Mouse (Mus musculus): Measurements from ENCODE around the gene Fut9.

The Fut9 gene

GRCm38 (mm10) chr4:25658792-25659191 lies 141.3 kb downstream of the Fut9 start:
- in situ Hi-C loops (cut with MboI; ENCODE audit: low pct_unique_long_range_greater_than_20kb in 1 of 2, low sequenced_read_pairs in 2 of 2, unreplicated experiment in 1 of 2): no loop called here

DNA sequence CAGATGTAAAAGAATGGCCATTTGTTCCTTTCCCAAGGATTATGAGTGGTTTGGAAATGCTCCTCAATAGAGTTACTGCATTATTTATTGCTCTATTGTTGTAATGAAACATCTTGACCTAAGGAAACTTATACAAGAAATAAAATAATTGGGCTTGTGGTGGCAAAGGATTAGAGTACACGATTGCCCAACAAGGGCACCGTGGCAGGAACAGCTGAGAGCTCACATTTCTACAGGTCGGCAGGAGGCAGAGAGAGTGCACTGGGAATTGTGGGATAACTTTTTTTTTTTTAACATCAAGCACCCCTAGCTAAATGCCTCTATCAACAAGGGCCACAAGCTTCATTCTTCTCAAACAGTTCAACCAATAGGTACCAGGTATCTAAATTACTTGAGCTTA lies 148.1 kb downstream of the Fut9 start:
- in situ Hi-C loops (cut with MboI; ENCODE audit: low pct_unique_long_range_greater_than_20kb in 1 of 2, low sequenced_read_pairs in 2 of 2, unreplicated experiment in 1 of 2): no loop called here

GRCm38 (mm10) chr4:25648107-25648506 lies 151.9 kb downstream of the Fut9 start:
- in situ Hi-C loops (cut with MboI; ENCODE audit: low pct_unique_long_range_greater_than_20kb in 1 of 2, low sequenced_read_pairs in 2 of 2, unreplicated experiment in 1 of 2): no loop called here

DNA sequence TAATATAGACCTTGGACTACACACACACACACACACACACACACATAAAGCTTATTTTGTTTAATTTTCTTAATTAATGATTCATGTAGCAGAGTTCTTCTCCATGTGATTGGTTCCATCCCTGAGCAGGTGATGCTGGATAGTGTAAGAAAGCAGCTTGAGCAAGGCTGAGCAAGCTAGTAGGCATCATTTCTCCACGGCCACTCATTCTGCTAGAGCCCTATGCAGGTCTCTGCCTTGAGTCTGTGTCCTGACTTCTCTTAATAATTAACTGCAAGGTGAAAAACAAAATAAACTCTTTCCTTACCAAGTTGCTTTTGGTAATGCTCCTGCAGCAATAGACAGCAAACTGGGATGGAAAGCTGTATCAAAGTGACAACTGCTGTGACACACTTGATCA lies 152.5 kb downstream of the Fut9 start:
- in situ Hi-C loops (cut with MboI; ENCODE audit: low pct_unique_long_range_greater_than_20kb in 1 of 2, low sequenced_read_pairs in 2 of 2, unreplicated experiment in 1 of 2): no loop called here

- in situ Hi-C loops (cut with MboI; ENCODE audit: low pct_unique_long_range_greater_than_20kb in 1 of 2, low sequenced_read_pairs in 2 of 2, unreplicated experiment in 1 of 2): no loop called here
Measured at GRCm38 (mm10) chr4:25645580-25645979, 154.5 kb downstream of the Fut9 start.

DNA sequence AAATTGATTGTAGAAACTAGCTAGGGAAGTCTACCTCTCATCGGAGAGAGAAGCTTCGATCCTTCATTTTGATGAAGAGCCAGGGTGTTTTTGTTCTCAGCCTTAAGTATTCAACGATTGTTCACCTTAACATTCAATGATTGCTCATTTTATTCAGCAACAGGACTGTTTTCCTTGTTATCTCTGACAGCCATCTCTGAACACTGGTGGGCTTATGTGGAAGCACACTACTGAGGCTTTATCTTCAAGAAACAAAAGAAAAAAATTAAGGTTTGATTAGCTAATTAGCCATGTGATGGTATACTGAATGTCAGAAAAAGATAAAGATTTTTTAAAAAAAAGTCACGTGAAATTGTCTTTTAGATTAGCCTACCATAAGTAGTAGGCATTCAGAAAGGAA lies 158.1 kb downstream of the Fut9 start:
- in situ Hi-C loops (cut with MboI; ENCODE audit: low pct_unique_long_range_greater_than_20kb in 1 of 2, low sequenced_read_pairs in 2 of 2, unreplicated experiment in 1 of 2): no loop called here

GRCm38 (mm10) chr4:25633262-25633661 lies 166.8 kb downstream of the Fut9 start:
- in situ Hi-C loops (cut with MboI; ENCODE audit: low pct_unique_long_range_greater_than_20kb in 1 of 2, low sequenced_read_pairs in 2 of 2, unreplicated experiment in 1 of 2): no loop called here

DNA sequence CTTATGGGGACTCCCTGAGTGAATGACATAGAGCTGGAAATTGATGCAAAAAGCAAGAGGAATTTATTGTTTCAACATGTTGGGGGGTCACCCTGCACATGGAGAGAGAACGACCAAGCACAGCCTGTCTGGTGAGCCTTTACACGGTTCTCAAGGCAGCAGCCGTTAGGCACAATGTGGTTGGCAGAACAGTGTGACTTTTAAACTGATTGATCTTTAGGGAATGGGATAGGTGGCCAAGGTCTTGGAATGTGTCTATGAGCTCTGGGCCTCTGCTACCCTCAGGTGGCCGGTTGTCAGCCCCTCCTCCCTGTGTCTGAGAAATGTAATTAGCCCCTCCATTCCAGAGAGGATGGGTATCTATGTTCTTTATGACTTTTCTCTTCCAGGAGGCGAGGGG lies 171.9 kb downstream of the Fut9 start:
- in situ Hi-C loops (cut with MboI; ENCODE audit: low pct_unique_long_range_greater_than_20kb in 1 of 2, low sequenced_read_pairs in 2 of 2, unreplicated experiment in 1 of 2): no loop called here

- in situ Hi-C loops (cut with MboI; ENCODE audit: low pct_unique_long_range_greater_than_20kb in 1 of 2, low sequenced_read_pairs in 2 of 2, unreplicated experiment in 1 of 2): no loop called here
Measured at GRCm38 (mm10) chr4:25627467-25627866, 172.6 kb downstream of the Fut9 start.

DNA sequence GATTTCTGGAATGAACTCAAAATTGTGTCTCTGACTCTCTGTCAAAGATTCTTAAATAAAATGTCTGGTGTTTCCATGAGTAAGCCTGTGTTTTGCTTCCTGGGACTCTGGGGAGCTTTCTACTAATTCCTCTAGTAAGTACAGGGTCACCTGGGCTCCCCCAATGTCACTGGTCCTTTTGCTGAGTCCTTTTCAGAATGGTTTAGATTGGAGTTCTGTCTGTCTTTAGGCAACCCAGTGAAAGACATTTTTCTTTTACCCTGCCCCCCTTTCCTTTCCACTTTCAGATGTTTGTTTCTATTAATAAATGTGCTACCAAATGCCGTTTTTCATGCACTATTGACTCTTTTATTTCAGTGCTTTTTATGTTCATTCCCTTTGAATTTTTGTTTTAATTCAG lies 173.0 kb downstream of the Fut9 start:
- in situ Hi-C loops (cut with MboI; ENCODE audit: low pct_unique_long_range_greater_than_20kb in 1 of 2, low sequenced_read_pairs in 2 of 2, unreplicated experiment in 1 of 2): no loop called here

- in situ Hi-C loops (cut with MboI; ENCODE audit: low pct_unique_long_range_greater_than_20kb in 1 of 2, low sequenced_read_pairs in 2 of 2, unreplicated experiment in 1 of 2): no loop called here
Measured at GRCm38 (mm10) chr4:25623176-25623575, 176.9 kb downstream of the Fut9 start.

DNA sequence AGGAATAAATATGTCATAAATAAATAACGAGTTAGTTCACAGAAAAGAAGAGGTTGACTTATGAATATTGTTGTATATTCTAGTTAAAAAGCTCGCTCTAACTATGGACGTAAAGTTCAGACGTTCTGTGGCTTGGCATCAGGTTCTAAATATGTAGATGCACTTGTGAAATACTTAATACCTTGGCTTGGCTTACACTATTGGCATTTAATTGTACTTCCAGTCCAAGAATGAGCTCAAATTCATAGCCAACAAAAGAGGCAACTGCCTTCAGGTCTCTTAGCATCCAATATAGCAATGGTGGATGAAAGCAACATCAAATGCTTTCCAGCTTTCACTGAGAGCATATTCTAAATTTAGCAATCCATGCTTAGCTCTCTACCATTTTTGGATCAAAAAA lies 182.7 kb downstream of the Fut9 start:
- in situ Hi-C loops (cut with MboI; ENCODE audit: low pct_unique_long_range_greater_than_20kb in 1 of 2, low sequenced_read_pairs in 2 of 2, unreplicated experiment in 1 of 2): no loop called here

- in situ Hi-C loops (cut with MboI; ENCODE audit: low pct_unique_long_range_greater_than_20kb in 1 of 2, low sequenced_read_pairs in 2 of 2, unreplicated experiment in 1 of 2): no loop called here
Measured at GRCm38 (mm10) chr4:25613426-25613825, 186.6 kb downstream of the Fut9 start.

DNA sequence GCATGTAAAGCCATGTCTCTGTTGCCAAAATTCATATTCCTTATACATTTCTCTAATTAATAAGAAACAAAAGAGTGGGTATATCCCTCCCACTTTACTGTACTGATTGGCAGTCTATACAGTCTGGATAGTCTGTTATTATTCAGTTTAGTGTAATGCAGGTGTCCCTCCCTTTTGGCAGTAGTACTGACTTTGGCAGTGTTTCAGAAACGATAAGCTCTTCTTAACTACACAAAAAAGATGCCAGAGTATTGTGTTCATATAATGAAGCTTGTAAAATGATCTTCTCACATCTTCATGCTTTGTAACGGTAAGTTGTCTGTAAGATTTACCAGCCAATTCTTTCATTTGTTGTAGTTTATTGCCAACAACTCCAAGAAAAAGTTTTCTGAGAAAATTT lies 189.6 kb downstream of the Fut9 start:
- in situ Hi-C loops (cut with MboI; ENCODE audit: low pct_unique_long_range_greater_than_20kb in 1 of 2, low sequenced_read_pairs in 2 of 2, unreplicated experiment in 1 of 2): no loop called here

DNA sequence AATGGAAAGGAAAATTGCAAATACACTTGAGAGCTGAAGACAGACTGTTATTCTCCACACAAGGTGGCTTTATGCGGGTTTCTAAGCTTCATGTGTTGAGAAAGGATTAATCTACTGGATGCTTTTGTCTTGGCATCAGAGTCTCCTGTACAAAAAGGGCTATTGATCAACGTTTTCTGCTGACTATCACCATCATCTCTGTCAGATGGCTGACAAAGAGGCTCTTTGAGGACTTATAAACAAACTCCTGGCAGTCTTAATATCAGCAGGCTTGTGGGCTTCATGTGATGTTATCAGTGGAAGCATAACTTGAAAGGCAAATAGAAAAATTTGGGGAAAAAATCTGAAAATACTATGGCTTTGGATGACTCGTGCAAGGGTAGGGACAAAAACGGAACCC lies 206.8 kb downstream of the Fut9 start:
- in situ Hi-C loops (cut with MboI; ENCODE audit: low pct_unique_long_range_greater_than_20kb in 1 of 2, low sequenced_read_pairs in 2 of 2, unreplicated experiment in 1 of 2): no loop called here

Measured in mouse embryonic stem cell (cell line).